In genomic region chr5:108668387-108668932, GRCm38 (mm10) we compare ENCODE assay signal across 8 mouse cellular contexts. TPM values are rescaled to one million over a fixed set of nuclear protein-coding genes. Genes with fewer than 3 reads are reported as not detected.
DNase-seq lines count a peak whose midpoint lies in the region; ATAC-seq and TF ChIP-seq lines count a peak whose summit lies in the region.

No protein-coding gene starts in this region.

- ATAC-seq in CD4-positive, CD25-positive, alpha-beta regulatory T cell, adult 4 months = peak; percentile 15
- ATAC-seq in forebrain, embryonic 13.5 days = no peak
- no peak for ATAC-seq in liver, embryonic 15.5 days (ENCODE audit: insufficient read depth)

- H3K27ac ChIP-seq in gastrocnemius, adult 2 months = peak overlapping the region; percentile 99
- peak overlapping the region; percentile 80; the same call in 1 of the 2 replicates for H3K27ac ChIP-seq in forebrain, embryonic 13.5 days
- H3K27ac ChIP-seq in liver, embryonic 15.5 days (replicated peaks) = peak overlapping the region; percentile 90

- peaks cover 21% of the 10 kb centered on the region for H3K36me3 ChIP-seq in forebrain, embryonic 13.5 days (ENCODE audit: poor library complexity, severe bottlenecking)
- H3K36me3 ChIP-seq in liver, embryonic 15.5 days (replicated peaks) = peaks cover 31% of the 10 kb centered on the region

- H3K4me1 ChIP-seq in forebrain, embryonic 13.5 days = peaks cover 17% of the 10 kb centered on the region
- H3K4me1 ChIP-seq in liver, embryonic 15.5 days (replicated peaks) = peaks cover 54% of the 10 kb centered on the region

- H3K4me2 ChIP-seq in forebrain, embryonic 13.5 days = peak overlapping the region; percentile 61
- H3K4me2 ChIP-seq in liver, embryonic 15.5 days = peak overlapping the region; percentile 88

- H3K9ac ChIP-seq in forebrain, embryonic 13.5 days = peak overlapping the region; percentile 69
- H3K9ac ChIP-seq in liver, embryonic 15.5 days = peak overlapping the region; percentile 74

- peaks cover 9% of the 10 kb centered on the region; the same call in 1 of the 2 replicates for H3K27me3 ChIP-seq in forebrain, embryonic 13.5 days
- peaks cover 10% of the 10 kb centered on the region for H3K27me3 ChIP-seq in liver, embryonic 15.5 days

- peak overlapping the region; percentile 75 for H3K4me3 ChIP-seq in gastrocnemius, adult 2 months
- peak overlapping the region; percentile 53 for H3K4me3 ChIP-seq in forebrain, embryonic 13.5 days
- peak overlapping the region; percentile 68 for H3K4me3 ChIP-seq in liver, embryonic 15.5 days (replicated peaks)

- TF ChIP-seq CTCF in gastrocnemius, adult 2 months (IDR thresholded peaks at IDR 0.05) = no peak

- no peaks in the 10 kb centered on the region for H3K9me3 ChIP-seq in forebrain, embryonic 13.5 days (replicated peaks)
- no peaks in the 10 kb centered on the region for H3K9me3 ChIP-seq in liver, embryonic 15.5 days (replicated peaks)

- intact Hi-C loops in gastrocnemius, adult 2 months (cut with DNase I) = loop anchor here (5.0 kb wide), 1 partner anchor 236 kb away; the partner anchor contains the start of gene Atp5k

- 10% methylated on average over 3 of the region's 3 CpGs for WGBS in forebrain, embryonic 13.5 days
- 10% methylated on average over 3 of the region's 3 CpGs for WGBS in liver, embryonic 15.5 days (ENCODE audit: insufficient replicate concordance)

- no peak for DNase-seq in gastrocnemius, adult 2 months
- DNase-seq in gastrocnemius, adult 18-20 months (ENCODE audit: low spot score) = no peak
- DNase-seq in adrenal gland, adult 8-10 months = no peak
- no peak for DNase-seq in gastrocnemius, postnatal 10 days
- DNase-seq in right cerebral cortex, postnatal 14 days = no peak

RNA-seq across cellular contexts. Expression of gene Dgkq, which starts 1.0 kb away (rescaled TPM):
- total RNA-seq in gastrocnemius, adult 2 months (2021) = 1 to 10 TPM; 3.9 to 4.6 TPM
- total RNA-seq in gastrocnemius, adult 18-20 months (2021) = 1 to 10 TPM; 2.4 to 3.9 TPM
- polyA plus RNA-seq in CD4-positive, CD25-positive, alpha-beta regulatory T cell, adult 4 months (2017; shearing (Covaris generic)) = 1 to 10 TPM; 5.2 to 7.0 TPM
- 13.7 and 19.0 TPM in 2 replicates for polyA plus RNA-seq in forebrain, embryonic 13.5 days (2015; fragmentation: Nextera tagmentation; extraction: Ambion mirVana)
- polyA plus RNA-seq in liver, embryonic 15.5 days (2015; fragmentation: Nextera tagmentation; extraction: Ambion mirVana) = 2.7 and 3.1 TPM in 2 replicates
- total RNA-seq in adrenal gland, adult 8-10 months (2022) = 10 to 100 TPM; 15.3 to 39.9 (median 31.0) TPM
- total RNA-seq in gastrocnemius, postnatal 10 days (2021) = 1 to 10 TPM; 3.7 to 8.3 TPM

RNA-seq across cellular contexts. Expression of gene Slc26a1, which starts 6.9 kb away (rescaled TPM):
- total RNA-seq in gastrocnemius, adult 2 months (2021) = not detected
- total RNA-seq in gastrocnemius, adult 18-20 months (2021) = under 1 TPM in 1 of 2 experiments, not detected in 1; 0.12 TPM
- polyA plus RNA-seq in CD4-positive, CD25-positive, alpha-beta regulatory T cell, adult 4 months (2017; shearing (Covaris generic)) = under 1 TPM; 0.16 to 0.20 TPM
- 1.5 and 1.6 TPM in 2 replicates for polyA plus RNA-seq in forebrain, embryonic 13.5 days (2015; fragmentation: Nextera tagmentation; extraction: Ambion mirVana)
- polyA plus RNA-seq in liver, embryonic 15.5 days (2015; fragmentation: Nextera tagmentation; extraction: Ambion mirVana) = 18.6 and 22.2 TPM in 2 replicates
- total RNA-seq in adrenal gland, adult 8-10 months (2022) = under 1 TPM; 0.14 to 0.46 (median 0.19) TPM
- total RNA-seq in gastrocnemius, postnatal 10 days (2021) = under 1 TPM; 0.07 to 0.20 TPM

RNA-seq across cellular contexts. Expression of gene Idua, which starts 8.3 kb away (rescaled TPM):
- 10 to 100 TPM; 11.8 to 12.5 TPM for total RNA-seq in gastrocnemius, adult 2 months (2021)
- 1 to 10 TPM; 8.2 to 10.0 TPM for total RNA-seq in gastrocnemius, adult 18-20 months (2021)
- 10 to 100 TPM; 22.1 to 56.4 TPM for polyA plus RNA-seq in CD4-positive, CD25-positive, alpha-beta regulatory T cell, adult 4 months (2017; shearing (Covaris generic))
- polyA plus RNA-seq in forebrain, embryonic 13.5 days (2015; fragmentation: Nextera tagmentation; extraction: Ambion mirVana) = 7.7 and 7.9 TPM in 2 replicates
- 4.2 and 5.8 TPM in 2 replicates for polyA plus RNA-seq in liver, embryonic 15.5 days (2015; fragmentation: Nextera tagmentation; extraction: Ambion mirVana)
- total RNA-seq in adrenal gland, adult 8-10 months (2022) = 10 to 100 TPM; 17.5 to 31.1 (median 22.6) TPM
- total RNA-seq in gastrocnemius, postnatal 10 days (2021) = 1 to 10 TPM; 6.3 to 8.0 TPM

RNA-seq across cellular contexts. Expression of gene Fgfrl1, which starts 23.7 kb away (rescaled TPM):
- 10 to 100 TPM; 18.0 to 45.2 TPM for total RNA-seq in gastrocnemius, adult 2 months (2021)
- 10 to 100 TPM; 23.3 to 29.9 TPM for total RNA-seq in gastrocnemius, adult 18-20 months (2021)
- polyA plus RNA-seq in CD4-positive, CD25-positive, alpha-beta regulatory T cell, adult 4 months (2017; shearing (Covaris generic)) = under 1 TPM in 1 of 2 experiments, not detected in 1; 0.67 TPM
- 5.5 and 5.6 TPM in 2 replicates for polyA plus RNA-seq in forebrain, embryonic 13.5 days (2015; fragmentation: Nextera tagmentation; extraction: Ambion mirVana)
- polyA plus RNA-seq in liver, embryonic 15.5 days (2015; fragmentation: Nextera tagmentation; extraction: Ambion mirVana) = 9.2 and 9.6 TPM in 2 replicates
- 10 to 100 TPM; 29.5 to 52.6 (median 34.7) TPM for total RNA-seq in adrenal gland, adult 8-10 months (2022)
- total RNA-seq in gastrocnemius, postnatal 10 days (2021) = 10 to 100 TPM; 67.3 to 80.5 TPM

RNA-seq across cellular contexts. Expression of gene Tmem175, which starts 38.9 kb away (rescaled TPM):
- 1 to 10 TPM; 7.8 to 8.0 TPM for total RNA-seq in gastrocnemius, adult 2 months (2021)
- total RNA-seq in gastrocnemius, adult 18-20 months (2021) = 10 to 100 TPM in 1 of 2 experiments, 1 to 10 TPM in 1; 7.6 to 10.7 TPM
- polyA plus RNA-seq in CD4-positive, CD25-positive, alpha-beta regulatory T cell, adult 4 months (2017; shearing (Covaris generic)) = 10 to 100 TPM; 38.6 to 56.7 TPM
- 19.9 and 20.0 TPM in 2 replicates for polyA plus RNA-seq in forebrain, embryonic 13.5 days (2015; fragmentation: Nextera tagmentation; extraction: Ambion mirVana)
- 10.5 and 11.9 TPM in 2 replicates for polyA plus RNA-seq in liver, embryonic 15.5 days (2015; fragmentation: Nextera tagmentation; extraction: Ambion mirVana)
- total RNA-seq in adrenal gland, adult 8-10 months (2022) = 10 to 100 TPM; 27.3 to 34.7 (median 31.8) TPM
- 1 to 10 TPM; 6.8 to 7.8 TPM for total RNA-seq in gastrocnemius, postnatal 10 days (2021)
